Mouse (Mus musculus) kidney, adult 2 months (tissue): ENCODE data around the gene Cacybp. TPM values are rescaled to one million over a fixed set of nuclear protein-coding genes. Genes with fewer than 3 reads are reported as not detected.

Experiments used
- DNase-seq: peaks from one replicate; pipeline ENCODE4 v3.0.0; 2021
- H3K27ac ChIP-seq: fragments of 200-500 bp; 2 replicates; pipeline ENCODE4 v1.5.1; 2012; ENCODE audit warnings: low read depth, low read length, control low read depth, inconsistent platforms; ENCODE audit not compliant: insufficient read depth
- H3K27me3 ChIP-seq: fragments of 200-500 bp; replicated peaks from 2 replicates; pipeline ENCODE4 v1.6.1; 2012; ENCODE audit warnings: mild to moderate bottlenecking, moderate library complexity, low read length, inconsistent platforms; ENCODE audit not compliant: control insufficient read depth, insufficient read depth
- H3K36me3 ChIP-seq: fragments of 200-500 bp; 2 replicates; pipeline ENCODE4 v1.6.1; 2012; ENCODE audit warnings: mild to moderate bottlenecking, moderate library complexity, low read length, inconsistent platforms; ENCODE audit not compliant: control insufficient read depth, insufficient read depth
- H3K4me1 ChIP-seq: fragments of 200-500 bp; 2 replicates; pipeline ENCODE4 v1.6.1; 2011; ENCODE audit warnings: low read length; ENCODE audit not compliant: control insufficient read depth, insufficient read depth
- H3K4me3 ChIP-seq: fragments of 200-500 bp; 2 replicates; pipeline ENCODE4 v1.5.1; 2011; ENCODE audit warnings: mild to moderate bottlenecking, low read depth, low read length, control low read depth; ENCODE audit not compliant: insufficient read depth
- CTCF ChIP-seq: fragments of 200-500 bp; conservative IDR thresholded peaks from 2 replicates; pipeline ENCODE4 v1.5.1; 2011; ENCODE audit warnings: low read depth, mild to moderate bottlenecking, control low read depth, low read length, moderate library complexity, mixed read lengths; ENCODE audit not compliant: insufficient read depth, insufficient read length
- POLR2A ChIP-seq: fragments of 200-500 bp; IDR thresholded peaks from one replicate; pipeline ENCODE4 v1.6.1; 2011; ENCODE audit warnings: low read depth, low read length, control low read depth
- WGBS: fragments of 180-500 bp; shearing (Covaris S2); methylation state at CpG from one replicate; pipeline ENCODE4 v1.1.7; 2018; 5-methylcytosine and 5-hydroxymethylcytosine counted together
- polyA plus RNA-seq: library from polyadenylated mRNA; depleted of rRNA; stranded (reverse); fragments of >200 nt; gene quantifications from 2 replicates; pipeline ENCODE4 v1.2.3, GENCODE M21; 2012

The Cacybp gene
- polyA plus RNA-seq, 1 experiment = 8.1 TPM

- Histone ChIP-seq H3K27me3 (no peaks in the 10 kb centered on the region), H3K27ac (no peak overlapping the region), H3K4me1 (no peaks in the 10 kb centered on the region), H3K4me3 (no peak overlapping the region), H3K36me3 (no peaks in the 10 kb centered on the region)
- no peak for DNase-seq
- TF ChIP-seq POLR2A (no peak), CTCF (no peak)
- 50% methylated on average over 4 of the region's 4 CpGs for WGBS
Measured at GRCm38 (mm10) chr1:160250782-160251181, 38.1 kb upstream of the Cacybp start.

- no peaks in the 10 kb centered on the region for H3K36me3 ChIP-seq
- H3K4me3 ChIP-seq = no peak overlapping the region
- DNase-seq = no peak
- H3K27me3 ChIP-seq = no peaks in the 10 kb centered on the region
- TF ChIP-seq CTCF (no peak), POLR2A (no peak)
- whole genome bisulfite sequencing = 77% methylated on average over 3 of the region's 3 CpGs
- H3K4me1 ChIP-seq = no peaks in the 10 kb centered on the region
- no peak overlapping the region for H3K27ac ChIP-seq
Measured at GRCm38 (mm10) chr1:160249786-160250185, 37.1 kb upstream of the Cacybp start.

GRCm38 (mm10) chr1:160247473-160247872 is 34.8 kb upstream of the Cacybp start:
- no peak for TF ChIP-seq CTCF
- TF ChIP-seq POLR2A = no peak
- no peaks in the 10 kb centered on the region for H3K27me3 ChIP-seq
- no peaks in the 10 kb centered on the region for H3K4me1 ChIP-seq
- H3K4me3 ChIP-seq = no peak overlapping the region
- no peaks in the 10 kb centered on the region; the same call in 1 of the 2 replicates for H3K36me3 ChIP-seq
- no peak overlapping the region for H3K27ac ChIP-seq
- WGBS = 85% methylated on average over 9 of the region's 9 CpGs
- DNase-seq = no peak

GRCm38 (mm10) chr1:160246844-160247243 is 34.2 kb upstream of the Cacybp start:
- no peak overlapping the region for H3K4me3 ChIP-seq
- TF ChIP-seq CTCF (no peak), POLR2A (no peak)
- no peaks in the 10 kb centered on the region; the same call in 1 of the 2 replicates for H3K36me3 ChIP-seq
- DNase-seq = peak; percentile 16
- H3K4me1 ChIP-seq = no peaks in the 10 kb centered on the region
- H3K27me3 ChIP-seq = no peaks in the 10 kb centered on the region
- no peak overlapping the region for H3K27ac ChIP-seq
- 64% methylated on average over 4 of the region's 4 CpGs for WGBS

GRCm38 (mm10) chr1:160245954-160246353 is 33.3 kb upstream of the Cacybp start:
- H3K27ac ChIP-seq = no peak overlapping the region
- no peak for TF ChIP-seq CTCF
- no peak for TF ChIP-seq POLR2A
- WGBS = 55% methylated on average over 2 of the region's 2 CpGs
- no peak for DNase-seq
- H3K4me3 ChIP-seq = no peak overlapping the region
- H3K36me3 ChIP-seq = no peaks in the 10 kb centered on the region; the same call in 1 of the 2 replicates
- no peaks in the 10 kb centered on the region for H3K27me3 ChIP-seq
- H3K4me1 ChIP-seq = no peaks in the 10 kb centered on the region

GRCm38 (mm10) chr1:160244689-160245088 is 32.0 kb upstream of the Cacybp start:
- H3K4me3 ChIP-seq = no peak overlapping the region
- no peaks in the 10 kb centered on the region for H3K4me1 ChIP-seq
- no peak for TF ChIP-seq CTCF
- TF ChIP-seq POLR2A = no peak
- H3K27ac ChIP-seq = no peak overlapping the region
- H3K27me3 ChIP-seq = no peaks in the 10 kb centered on the region
- WGBS = 94% methylated on average over 5 of the region's 5 CpGs
- DNase-seq = no peak
- H3K36me3 ChIP-seq = no peaks in the 10 kb centered on the region; the same call in 1 of the 2 replicates

- DNase-seq = no peak
- Histone ChIP-seq H3K4me1 (no peaks in the 10 kb centered on the region), H3K4me3 (no peak overlapping the region), H3K36me3 (no peaks in the 10 kb centered on the region; the same call in 1 of the 2 replicates), H3K27ac (no peak overlapping the region), H3K27me3 (no peaks in the 10 kb centered on the region)
- TF ChIP-seq POLR2A = no peak
- TF ChIP-seq CTCF = no peak
- 92% methylated on average over 2 of the region's 2 CpGs for WGBS
Measured at GRCm38 (mm10) chr1:160240091-160240490, 27.4 kb upstream of the Cacybp start.
